ENCODE assay signal across 12 mouse cellular contexts in the genomic region with DNA sequence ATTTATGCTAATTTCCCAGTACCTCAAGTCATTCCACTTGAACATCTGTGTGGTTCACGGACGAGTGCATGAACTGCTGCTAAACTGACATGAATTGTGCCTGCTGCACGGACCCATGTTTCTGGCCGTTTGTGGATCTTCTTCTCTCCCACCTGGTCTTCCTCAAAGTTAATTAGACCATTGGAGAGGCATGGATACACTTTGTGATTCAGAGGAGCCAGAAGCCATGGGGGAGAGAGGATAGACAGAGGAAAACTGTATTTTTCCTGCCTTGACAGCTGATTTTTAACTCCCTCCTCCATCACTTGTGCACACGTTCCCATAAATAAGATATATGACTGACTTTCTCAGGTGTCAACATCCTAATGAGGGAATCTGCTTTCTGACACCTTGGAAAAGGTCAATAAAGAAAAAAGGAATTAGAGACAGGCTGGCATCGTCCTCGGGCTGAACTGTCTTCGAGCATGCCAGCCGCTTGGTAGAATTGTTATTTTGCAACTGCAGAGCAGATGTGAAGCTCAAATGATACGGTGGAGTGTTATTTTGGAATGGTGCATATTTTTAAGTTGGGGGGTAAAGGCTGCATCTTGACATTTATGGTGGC.
"Had no signal": no experiment of that assay in that cellular context is flagged by ENCODE, and none has a peak within 500 bp of the region (broad histone marks: within the 10 kb centered on the region; RNA-seq: fewer than 3 reads in every experiment).

No protein-coding gene starts in this region.

- H3K36me3 ChIP-seq: limb, embryonic 10.5 days; liver, embryonic 15.5 days; midbrain, embryonic 15.5 days had no signal

- H3K4me3 ChIP-seq: layer of hippocampus, adult 2 months; limb, embryonic 10.5 days; liver, embryonic 15.5 days; midbrain, embryonic 15.5 days had no signal

- H3K4me2 ChIP-seq: liver, embryonic 11.5 days; liver, embryonic 15.5 days; midbrain, embryonic 15.5 days had no signal

- H3K27me3 ChIP-seq: liver, embryonic 15.5 days; midbrain, embryonic 15.5 days had no signal

- H3K9me3 ChIP-seq: limb, embryonic 10.5 days; liver, embryonic 15.5 days; midbrain, embryonic 15.5 days had no signal

- DNase-seq: kidney, adult 8-10 months; kidney, postnatal 4 days; lung, adult 2 months; lung, postnatal 36 days; thymus, postnatal 4 days had no signal

- H3K9ac ChIP-seq: liver, embryonic 15.5 days; midbrain, embryonic 15.5 days had no signal

- H3K4me1 ChIP-seq: liver, embryonic 15.5 days had no signal

- ATAC-seq: lung, postnatal 0 days; midbrain, embryonic 15.5 days had no signal

- H3K27ac ChIP-seq: layer of hippocampus, adult 2 months; limb, embryonic 10.5 days; liver, embryonic 15.5 days; midbrain, embryonic 15.5 days; stomach, postnatal 0 days had no signal
